Mouse (Mus musculus): ENCODE measurements around the gene Glis1. TPM values are rescaled to one million over a fixed set of nuclear protein-coding genes. Genes with fewer than 3 reads are reported as not detected.

Gene Glis1
- polyA plus RNA-seq, 1 experiment from 2014 or later: 6.3 TPM

- Histone ChIP-seq H3K27ac (ENCODE audit: low read depth, low read length) (no peak overlapping the region), H3K9me3 (ENCODE audit: control insufficient read depth, low read length) (no peaks in the 10 kb centered on the region), H3K36me3 (ENCODE audit: control insufficient read depth, insufficient read depth, low read length) (no peaks in the 10 kb centered on the region), H3K4me1 (replicated peaks; ENCODE audit: control insufficient read depth, insufficient read depth, low read length) (no peaks in the 10 kb centered on the region), H3K9ac (ENCODE audit: low read depth, low read length) (no peak overlapping the region), H3K27me3 (ENCODE audit: control insufficient read depth, insufficient read depth, low read length) (no peaks in the 10 kb centered on the region), H3K4me2 (replicated peaks; ENCODE audit: low read depth, low read length) (no peak overlapping the region), H3K4me3 (ENCODE audit: low read depth, low read length) (no peak overlapping the region)
- DNase-seq (ENCODE audit: low spot score) (no peak), ATAC-seq (ENCODE audit: low FRiP score) (no peak)
- WGBS: 91% methylated on average over 20 of the region's 20 CpGs
Observed at GRCm38 (mm10) chr4:107483556-107484220, 49.3 kb downstream of the Glis1 start.

- Histone ChIP-seq H3K27ac (ENCODE audit: low read depth, low read length) (no peak overlapping the region), H3K9ac (ENCODE audit: low read depth, low read length) (no peak overlapping the region), H3K9me3 (ENCODE audit: control insufficient read depth, low read length) (no peaks in the 10 kb centered on the region), H3K27me3 (ENCODE audit: control insufficient read depth, insufficient read depth, low read length) (no peaks in the 10 kb centered on the region), H3K4me3 (ENCODE audit: low read depth, low read length) (no peak overlapping the region), H3K4me2 (replicated peaks; ENCODE audit: low read depth, low read length) (no peak overlapping the region), H3K36me3 (ENCODE audit: control insufficient read depth, insufficient read depth, low read length) (no peaks in the 10 kb centered on the region), H3K4me1 (replicated peaks; ENCODE audit: control insufficient read depth, insufficient read depth, low read length) (no peaks in the 10 kb centered on the region)
- WGBS: 92% methylated on average over 4 of the region's 4 CpGs
- ATAC-seq (ENCODE audit: low FRiP score): no peak
- DNase-seq (ENCODE audit: low spot score): no peak
Observed at GRCm38 (mm10) chr4:107484221-107484575, 49.8 kb downstream of the Glis1 start.

- H3K4me2 ChIP-seq (replicated peaks; ENCODE audit: low read depth, low read length): no peak overlapping the region
- no peaks in the 10 kb centered on the region for H3K4me1 ChIP-seq (replicated peaks; ENCODE audit: control insufficient read depth, insufficient read depth, low read length)
- no peaks in the 10 kb centered on the region for H3K9me3 ChIP-seq (ENCODE audit: control insufficient read depth, low read length)
- H3K27me3 ChIP-seq (ENCODE audit: control insufficient read depth, insufficient read depth, low read length): no peaks in the 10 kb centered on the region
- H3K4me3 ChIP-seq (ENCODE audit: low read depth, low read length): no peak overlapping the region
- H3K27ac ChIP-seq (ENCODE audit: low read depth, low read length): no peak overlapping the region
- ATAC-seq (ENCODE audit: low FRiP score) (no peak), DNase-seq (ENCODE audit: low spot score) (no peak)
- no peak overlapping the region for H3K9ac ChIP-seq (ENCODE audit: low read depth, low read length)
- H3K36me3 ChIP-seq (ENCODE audit: control insufficient read depth, insufficient read depth, low read length): no peaks in the 10 kb centered on the region
- WGBS: 74% methylated on average over 5 of the region's 5 CpGs
Observed at GRCm38 (mm10) chr4:107485903-107486302, 51.5 kb downstream of the Glis1 start.

- DNase-seq (ENCODE audit: low spot score) (no peak), ATAC-seq (ENCODE audit: low FRiP score) (no peak)
- no peaks in the 10 kb centered on the region for H3K9me3 ChIP-seq (ENCODE audit: control insufficient read depth, low read length)
- H3K4me1 ChIP-seq (replicated peaks; ENCODE audit: control insufficient read depth, insufficient read depth, low read length): no peaks in the 10 kb centered on the region
- no peak overlapping the region for H3K4me3 ChIP-seq (ENCODE audit: low read depth, low read length)
- H3K36me3 ChIP-seq (ENCODE audit: control insufficient read depth, insufficient read depth, low read length): no peaks in the 10 kb centered on the region
- no peak overlapping the region for H3K4me2 ChIP-seq (replicated peaks; ENCODE audit: low read depth, low read length)
- H3K27me3 ChIP-seq (ENCODE audit: control insufficient read depth, insufficient read depth, low read length): no peaks in the 10 kb centered on the region
- WGBS: 82% methylated on average over 20 of the region's 20 CpGs
- H3K27ac ChIP-seq (ENCODE audit: low read depth, low read length): no peak overlapping the region
- no peak overlapping the region for H3K9ac ChIP-seq (ENCODE audit: low read depth, low read length)
Observed at GRCm38 (mm10) chr4:107489121-107489840, 54.9 kb downstream of the Glis1 start.

GRCm38 (mm10) chr4:107492991-107493390, 58.6 kb downstream of the Glis1 start:
- 85% methylated on average over 5 of the region's 5 CpGs for WGBS
- no peaks in the 10 kb centered on the region for H3K4me1 ChIP-seq (replicated peaks; ENCODE audit: control insufficient read depth, insufficient read depth, low read length)
- H3K27me3 ChIP-seq (ENCODE audit: control insufficient read depth, insufficient read depth, low read length): no peaks in the 10 kb centered on the region
- H3K9me3 ChIP-seq (ENCODE audit: control insufficient read depth, low read length): no peaks in the 10 kb centered on the region
- DNase-seq (ENCODE audit: low spot score): no peak
- H3K4me3 ChIP-seq (ENCODE audit: low read depth, low read length): no peak overlapping the region
- no peaks in the 10 kb centered on the region for H3K36me3 ChIP-seq (ENCODE audit: control insufficient read depth, insufficient read depth, low read length)
- no peak overlapping the region for H3K4me2 ChIP-seq (replicated peaks; ENCODE audit: low read depth, low read length)
- no peak overlapping the region for H3K9ac ChIP-seq (ENCODE audit: low read depth, low read length)
- no peak overlapping the region for H3K27ac ChIP-seq (ENCODE audit: low read depth, low read length)
- no peak for ATAC-seq (ENCODE audit: low FRiP score)

- Histone ChIP-seq H3K27me3 (ENCODE audit: control insufficient read depth, insufficient read depth, low read length) (no peaks in the 10 kb centered on the region), H3K9ac (ENCODE audit: low read depth, low read length) (no peak overlapping the region), H3K36me3 (ENCODE audit: control insufficient read depth, insufficient read depth, low read length) (no peaks in the 10 kb centered on the region), H3K9me3 (ENCODE audit: control insufficient read depth, low read length) (no peaks in the 10 kb centered on the region), H3K4me2 (replicated peaks; ENCODE audit: low read depth, low read length) (no peak overlapping the region), H3K27ac (ENCODE audit: low read depth, low read length) (no peak overlapping the region), H3K4me1 (replicated peaks; ENCODE audit: control insufficient read depth, insufficient read depth, low read length) (no peaks in the 10 kb centered on the region), H3K4me3 (ENCODE audit: low read depth, low read length) (no peak overlapping the region)
- WGBS: 70% methylated on average over 9 of the region's 9 CpGs
- ATAC-seq (ENCODE audit: low FRiP score) (no peak), DNase-seq (ENCODE audit: low spot score) (no peak)
Observed at GRCm38 (mm10) chr4:107495751-107496430, 61.5 kb downstream of the Glis1 start.

GRCm38 (mm10) chr4:107497430-107497935, 63.1 kb downstream of the Glis1 start:
- Histone ChIP-seq H3K27ac (ENCODE audit: low read depth, low read length) (no peak overlapping the region), H3K9me3 (ENCODE audit: control insufficient read depth, low read length) (no peaks in the 10 kb centered on the region), H3K27me3 (ENCODE audit: control insufficient read depth, insufficient read depth, low read length) (no peaks in the 10 kb centered on the region), H3K9ac (ENCODE audit: low read depth, low read length) (no peak overlapping the region), H3K36me3 (ENCODE audit: control insufficient read depth, insufficient read depth, low read length) (no peaks in the 10 kb centered on the region), H3K4me1 (replicated peaks; ENCODE audit: control insufficient read depth, insufficient read depth, low read length) (no peaks in the 10 kb centered on the region), H3K4me2 (replicated peaks; ENCODE audit: low read depth, low read length) (no peak overlapping the region), H3K4me3 (ENCODE audit: low read depth, low read length) (no peak overlapping the region)
- DNase-seq (ENCODE audit: low spot score): no peak
- WGBS: 79% methylated on average over 18 of the region's 18 CpGs
- ATAC-seq (ENCODE audit: low FRiP score): no peak

GRCm38 (mm10) chr4:107502601-107503051, 68.2 kb downstream of the Glis1 start:
- no peaks in the 10 kb centered on the region for H3K27me3 ChIP-seq (ENCODE audit: control insufficient read depth, insufficient read depth, low read length)
- no peaks in the 10 kb centered on the region for H3K36me3 ChIP-seq (ENCODE audit: control insufficient read depth, insufficient read depth, low read length)
- ATAC-seq (ENCODE audit: low FRiP score) (no peak), DNase-seq (ENCODE audit: low spot score) (no peak)
- WGBS: 69% methylated on average over 10 of the region's 10 CpGs
- no peak overlapping the region for H3K9ac ChIP-seq (ENCODE audit: low read depth, low read length)
- H3K27ac ChIP-seq (ENCODE audit: low read depth, low read length): no peak overlapping the region
- H3K4me2 ChIP-seq (replicated peaks; ENCODE audit: low read depth, low read length): no peak overlapping the region
- H3K4me3 ChIP-seq (ENCODE audit: low read depth, low read length): no peak overlapping the region
- H3K9me3 ChIP-seq (ENCODE audit: control insufficient read depth, low read length): no peaks in the 10 kb centered on the region
- H3K4me1 ChIP-seq (replicated peaks; ENCODE audit: control insufficient read depth, insufficient read depth, low read length): no peaks in the 10 kb centered on the region
